Mouse (Mus musculus): ENCODE data around the gene Sh2d2a.
"Not testable (repeated sequence)": the region's sequence is repeated elsewhere in the genome, so short reads cannot be mapped to it uniquely, and the experiment has no call there.

Gene Sh2d2a

GRCm38 (mm10) chr3:87855936-87856335 is 9.4 kb downstream of the Sh2d2a start:
- no peak for DNase-seq (ENCODE audit: low spot score in 2 of 2)

GRCm38 (mm10) chr3:87857666-87858065 is 11.1 kb downstream of the Sh2d2a start:
- DNase-seq (ENCODE audit: low spot score in 2 of 2): no peak

GRCm38 (mm10) chr3:87859813-87860212 is 13.3 kb downstream of the Sh2d2a start:
- peak; percentile 39 to 54 for DNase-seq (ENCODE audit: low spot score in 2 of 2)

- DNase-seq (ENCODE audit: low spot score in 2 of 2): not testable (repeated sequence)
Measured at GRCm38 (mm10) chr3:87864111-87864510, 17.6 kb downstream of the Sh2d2a start.

- DNase-seq (ENCODE audit: low spot score in 2 of 2): no peak
Measured at GRCm38 (mm10) chr3:87877730-87878129, 31.2 kb downstream of the Sh2d2a start.

GRCm38 (mm10) chr3:87884291-87884690 is 37.7 kb downstream of the Sh2d2a start:
- DNase-seq (ENCODE audit: low spot score in 2 of 2): no peak

GRCm38 (mm10) chr3:87884708-87885251 is 38.2 kb downstream of the Sh2d2a start:
- peak in 1 of 2 experiments; percentile 19 for DNase-seq (ENCODE audit: low spot score in 2 of 2)

- peak; percentile 74 to 89 for DNase-seq (ENCODE audit: low spot score in 2 of 2)
Measured at GRCm38 (mm10) chr3:87885281-87886003, 38.9 kb downstream of the Sh2d2a start, which contains the start of gene Prcc. Gene Prcc (minus strand): TSS chr3:87885608.

GRCm38 (mm10) chr3:87886004-87886365 is 39.4 kb downstream of the Sh2d2a start:
- peak in 1 of 2 experiments; percentile 25 for DNase-seq (ENCODE audit: low spot score in 2 of 2)

- no peak for DNase-seq (ENCODE audit: low spot score in 2 of 2)
Measured at GRCm38 (mm10) chr3:87886416-87886815, 39.9 kb downstream of the Sh2d2a start.

GRCm38 (mm10) chr3:87887400-87887799 is 40.8 kb downstream of the Sh2d2a start:
- DNase-seq (ENCODE audit: low spot score in 2 of 2): not testable (repeated sequence)

GRCm38 (mm10) chr3:87891481-87891880 is 44.9 kb downstream of the Sh2d2a start:
- no peak for DNase-seq (ENCODE audit: low spot score in 2 of 2)

- no peak for DNase-seq (ENCODE audit: low spot score in 2 of 2)
Measured at GRCm38 (mm10) chr3:87893367-87893905, 46.9 kb downstream of the Sh2d2a start.

GRCm38 (mm10) chr3:87899266-87899665 is 52.7 kb downstream of the Sh2d2a start:
- DNase-seq (ENCODE audit: low spot score in 2 of 2): no peak

GRCm38 (mm10) chr3:87899776-87900175 is 53.2 kb downstream of the Sh2d2a start:
- DNase-seq (ENCODE audit: low spot score in 2 of 2): no peak

GRCm38 (mm10) chr3:87901036-87901624 is 54.6 kb downstream of the Sh2d2a start:
- no peak for DNase-seq (ENCODE audit: low spot score in 2 of 2)

GRCm38 (mm10) chr3:87901959-87902358 is 55.4 kb downstream of the Sh2d2a start:
- DNase-seq (ENCODE audit: low spot score in 2 of 2): not testable (repeated sequence)

- no peak for DNase-seq (ENCODE audit: low spot score in 2 of 2)
Measured at GRCm38 (mm10) chr3:87903821-87904220, 57.3 kb downstream of the Sh2d2a start.

Data from frontal cortex, postnatal 25 days (tissue).